Mouse (Mus musculus) stomach, postnatal 0 days (tissue): ENCODE measurements around the gene Wt1. TPM values are rescaled to one million over a fixed set of nuclear protein-coding genes. Genes with fewer than 3 reads are reported as not detected.

ENCODE experiments used
- ATAC-seq: fragments of 200-750 bp; cut with Nextera tagmentation; 2 replicates; pipeline ENCODE4 v1.8.0; 2017; ENCODE audit not compliant: low FRiP score, low TSS enrichment
- DNase-seq: peaks from one replicate; pipeline ENCODE4 v3.0.0-alpha.2; 2016; ENCODE audit warnings: low spot score
- H3K27ac ChIP-seq: fragments of 300-500 bp; sonication (generic); replicated peaks from 2 replicates; pipeline ENCODE4 v1.5.1; 2014; ENCODE audit warnings: mild to moderate bottlenecking, control low read depth
- H3K27me3 ChIP-seq: fragments of 300-500 bp; sonication (generic); 2 replicates; pipeline ENCODE4 v1.6.1; 2014; ENCODE audit warnings: low read length; ENCODE audit not compliant: control insufficient read depth, insufficient read depth
- H3K36me3 ChIP-seq: fragments of 300-500 bp; sonication (generic); 2 replicates; pipeline ENCODE4 v1.6.1; 2014; ENCODE audit warnings: low read length, mixed read lengths; ENCODE audit not compliant: control insufficient read depth, insufficient read depth
- H3K4me1 ChIP-seq: fragments of 300-500 bp; sonication (generic); replicated peaks from 2 replicates; pipeline ENCODE4 v1.6.1; 2014; ENCODE audit warnings: antibody characterized with exemption; ENCODE audit not compliant: control insufficient read depth, insufficient read depth
- H3K4me2 ChIP-seq: fragments of 300-500 bp; sonication (generic); replicated peaks from 2 replicates; pipeline ENCODE4 v1.6.1; 2014; ENCODE audit warnings: low read depth, mild to moderate bottlenecking, control low read depth, moderate library complexity
- H3K4me3 ChIP-seq: fragments of 300-500 bp; sonication (generic); 2 replicates; pipeline ENCODE4 v1.5.1; 2014; ENCODE audit warnings: low read depth, low read length, control low read depth
- H3K9ac ChIP-seq: fragments of 300-500 bp; sonication (generic); 2 replicates; pipeline ENCODE4 v1.6.1; 2014; ENCODE audit warnings: mild to moderate bottlenecking, low read length, control low read depth, mixed read lengths
- H3K9me3 ChIP-seq: fragments of 300-500 bp; sonication (generic); 2 replicates; pipeline ENCODE4 v1.6.1; 2016; ENCODE audit warnings: low read length; ENCODE audit not compliant: control insufficient read depth
- CTCF ChIP-seq: IDR thresholded peaks from 2 replicates; pipeline ENCODE4 v1.5.1; 2016; ENCODE audit warnings: antibody characterized with exemption, low read depth, mild to moderate bottlenecking, moderate library complexity
- EP300 ChIP-seq: optimal IDR thresholded peaks from 2 replicates; pipeline ENCODE3; 2016; ENCODE audit warnings: antibody characterized with exemption
- WGBS: fragments of 180-500 bp; shearing (Covaris S2); extraction: QIAGEN DNeasy Blood & Tissue Kit; methylation state at CpG from one replicate; pipeline ENCODE4 v1.1.7; 2014; 5-methylcytosine and 5-hydroxymethylcytosine counted together
- polyA plus RNA-seq: library from polyadenylated mRNA; unstranded; fragments of >200 nt; fragmentation: Nextera tagmentation; extraction: Ambion mirVana; gene quantifications from 2 replicates; pipeline ENCODE4 v1.2.1, GENCODE M21; 2015

Wt1 gene
- polyA plus RNA-seq, 1 experiment from 2014 or later: 3.6 TPM

- Histone ChIP-seq H3K9me3 (no peaks in the 10 kb centered on the region), H3K36me3 (no peaks in the 10 kb centered on the region), H3K4me2 (no peak overlapping the region), H3K27me3 (no peaks in the 10 kb centered on the region), H3K9ac (no peak overlapping the region), H3K4me1 (no peaks in the 10 kb centered on the region), H3K27ac (no peak overlapping the region), H3K4me3 (no peak overlapping the region)
- ATAC-seq: no peak
- WGBS: 20% methylated on average over 5 of the region's 5 CpGs
- DNase-seq: no peak
- TF ChIP-seq EP300 (no peak), CTCF (peak; percentile 66)
Measured at GRCm38 (mm10) chr2:105189352-105189751, 63.0 kb downstream of the Wt1 start.

- Histone ChIP-seq H3K4me2 (no peak overlapping the region), H3K36me3 (no peaks in the 10 kb centered on the region), H3K4me1 (no peaks in the 10 kb centered on the region), H3K9ac (no peak overlapping the region), H3K27ac (no peak overlapping the region), H3K4me3 (no peak overlapping the region), H3K27me3 (no peaks in the 10 kb centered on the region), H3K9me3 (no peaks in the 10 kb centered on the region)
- DNase-seq (no peak), ATAC-seq (no peak)
- 35% methylated on average over 8 of the region's 8 CpGs for WGBS
- TF ChIP-seq EP300 (no peak), CTCF (no peak)
Measured at GRCm38 (mm10) chr2:105200152-105200551, 73.8 kb downstream of the Wt1 start.

- no peaks in the 10 kb centered on the region for H3K4me1 ChIP-seq
- no peak overlapping the region for H3K4me2 ChIP-seq
- H3K9me3 ChIP-seq: no peaks in the 10 kb centered on the region
- ATAC-seq (peak; percentile 53; the same call in 1 of the 2 replicates), DNase-seq (no peak)
- H3K27me3 ChIP-seq: no peaks in the 10 kb centered on the region
- H3K4me3 ChIP-seq: no peak overlapping the region
- TF ChIP-seq EP300 (no peak), CTCF (no peak)
- H3K9ac ChIP-seq: no peak overlapping the region
- no peaks in the 10 kb centered on the region for H3K36me3 ChIP-seq
- 38% methylated on average over 9 of the region's 9 CpGs for WGBS
- no peak overlapping the region for H3K27ac ChIP-seq
Measured at GRCm38 (mm10) chr2:105206563-105207174, 80.3 kb downstream of the Wt1 start.

- Histone ChIP-seq H3K27me3 (no peaks in the 10 kb centered on the region), H3K4me2 (no peak overlapping the region), H3K4me1 (no peaks in the 10 kb centered on the region), H3K27ac (no peak overlapping the region), H3K36me3 (no peaks in the 10 kb centered on the region), H3K9ac (no peak overlapping the region), H3K9me3 (no peaks in the 10 kb centered on the region), H3K4me3 (no peak overlapping the region)
- 54% methylated on average over 7 of the region's 7 CpGs for WGBS
- ATAC-seq (no peak), DNase-seq (no peak)
- TF ChIP-seq EP300 (no peak), CTCF (no peak)
Measured at GRCm38 (mm10) chr2:105212839-105213238, 86.5 kb downstream of the Wt1 start.

GRCm38 (mm10) chr2:105215914-105216313 lies 89.6 kb downstream of the Wt1 start:
- Histone ChIP-seq H3K4me3 (no peak overlapping the region), H3K4me2 (no peak overlapping the region), H3K36me3 (no peaks in the 10 kb centered on the region), H3K9me3 (no peaks in the 10 kb centered on the region), H3K27me3 (no peaks in the 10 kb centered on the region), H3K9ac (no peak overlapping the region), H3K27ac (no peak overlapping the region), H3K4me1 (no peaks in the 10 kb centered on the region)
- 32% methylated on average over 8 of the region's 8 CpGs for WGBS
- TF ChIP-seq EP300 (no peak), CTCF (no peak)
- DNase-seq: no peak
- no peak for ATAC-seq

- 76% methylated on average over 5 of the region's 5 CpGs for WGBS
- no peak overlapping the region for H3K9ac ChIP-seq
- DNase-seq (no peak), ATAC-seq (no peak)
- H3K9me3 ChIP-seq: no peaks in the 10 kb centered on the region
- H3K36me3 ChIP-seq: no peaks in the 10 kb centered on the region
- no peak overlapping the region for H3K4me2 ChIP-seq
- no peaks in the 10 kb centered on the region for H3K4me1 ChIP-seq
- H3K27ac ChIP-seq: no peak overlapping the region
- TF ChIP-seq EP300: no peak
- TF ChIP-seq CTCF: no peak
- H3K27me3 ChIP-seq: no peaks in the 10 kb centered on the region
- no peak overlapping the region for H3K4me3 ChIP-seq
Measured at GRCm38 (mm10) chr2:105219229-105219628, 92.9 kb downstream of the Wt1 start.
